Mouse (Mus musculus) limb, embryonic 11.5 days (tissue): ENCODE measurements around the gene Tipin. TPM values are rescaled to one million over a fixed set of nuclear protein-coding genes. Genes with fewer than 3 reads are reported as not detected.
A peak's percentile ranks its signal among the peaks of the same experiment; 100 is the strongest.

Experiments used
- ATAC-seq: fragments of 200-750 bp; cut with Nextera tagmentation; 2 replicates; pipeline ENCODE4 v1.8.0; 2017; ENCODE audit warnings: low read depth; ENCODE audit not compliant: insufficient number of reproducible peaks, low FRiP score, low TSS enrichment
- DNase-seq: peaks from one replicate; pipeline ENCODE4 v3.0.0-alpha.2; 2015; ENCODE audit warnings: low spot score
- H3K27ac ChIP-seq: fragments of 300-500 bp; sonication (generic); replicated peaks from 2 replicates; pipeline ENCODE4 v1.5.1; 2014; ENCODE audit warnings: low read depth, mild to moderate bottlenecking, low read length
- H3K27me3 ChIP-seq: fragments of 300-500 bp; sonication (generic); 2 replicates; pipeline ENCODE4 v1.6.1; 2014; ENCODE audit warnings: mild to moderate bottlenecking, low read length, mixed read lengths; ENCODE audit not compliant: control insufficient read depth, insufficient read depth
- H3K36me3 ChIP-seq: fragments of 300-500 bp; sonication (generic); 2 replicates; pipeline ENCODE4 v1.6.1; 2014; ENCODE audit warnings: mild to moderate bottlenecking, low read length, moderate library complexity, mixed read lengths; ENCODE audit not compliant: control insufficient read depth, insufficient read depth
- H3K4me1 ChIP-seq: fragments of 300-500 bp; sonication (generic); 2 replicates; pipeline ENCODE4 v1.6.1; 2014; ENCODE audit warnings: low read length, mixed read lengths; ENCODE audit not compliant: control insufficient read depth, insufficient read depth
- H3K4me2 ChIP-seq: fragments of 300-500 bp; sonication (generic); 2 replicates; pipeline ENCODE4 v1.6.1; 2014; ENCODE audit warnings: low read depth, mild to moderate bottlenecking, moderate library complexity; ENCODE audit not compliant: severe bottlenecking
- H3K4me3 ChIP-seq: fragments of 300-500 bp; sonication (generic); 2 replicates; pipeline ENCODE4 v1.5.1; 2014; ENCODE audit warnings: low read depth, low read length
- H3K9ac ChIP-seq: fragments of 300-500 bp; sonication (generic); 2 replicates; pipeline ENCODE4 v1.6.1; 2014; ENCODE audit warnings: mild to moderate bottlenecking, low read length
- H3K9me3 ChIP-seq: fragments of 300-500 bp; sonication (generic); 2 replicates; pipeline ENCODE4 v1.6.1; 2016; ENCODE audit warnings: low read length; ENCODE audit not compliant: control insufficient read depth
- WGBS: fragments of 180-500 bp; shearing (Covaris S2); extraction: QIAGEN DNeasy Blood & Tissue Kit; methylation state at CpG from one replicate; pipeline ENCODE4 v1.1.7; 2014; 5-methylcytosine and 5-hydroxymethylcytosine counted together
- polyA plus RNA-seq: library from polyadenylated mRNA; unstranded; fragments of >200 nt; fragmentation: Nextera tagmentation; extraction: Ambion mirVana; gene quantifications from 2 replicates; pipeline ENCODE4 v1.2.1, GENCODE M21; 2014

The Tipin gene
- 280 and 287 TPM in 2 replicates for polyA plus RNA-seq

- DNase-seq: peak; percentile 98
- ATAC-seq: peak; percentile 88
These were observed at the start of gene Tipin for GRCm38 (mm10) chr9:64281105-64281780. TSS of gene Tipin (plus strand) at chr9:64281581.

DNA sequence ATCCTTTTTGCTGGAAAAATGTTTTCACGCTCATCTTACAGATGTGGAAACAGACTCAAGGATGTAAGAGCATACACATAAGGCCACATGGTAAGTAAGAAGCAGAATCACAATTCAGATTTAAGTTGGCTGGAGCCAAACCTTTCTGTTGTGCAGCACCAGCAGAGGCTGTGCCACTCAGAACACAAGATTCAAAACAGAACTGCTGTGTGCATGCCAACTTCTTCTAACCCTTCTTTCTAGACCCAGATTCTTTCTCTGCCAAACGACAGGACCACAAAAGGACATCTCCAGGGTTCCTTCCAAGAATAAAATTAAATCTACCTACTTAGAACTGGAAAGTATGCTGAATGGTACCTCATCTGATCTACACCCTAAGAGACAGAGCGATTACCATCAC lies 49.7 kb upstream of the Tipin start:
- DNase-seq: no peak
- ATAC-seq: no peak
- WGBS: 87% methylated on average over 3 of the region's 3 CpGs
- H3K4me1 ChIP-seq: peaks cover 9% of the 10 kb centered on the region; the same call in 1 of the 2 replicates
- H3K4me3 ChIP-seq: no peak overlapping the region
- H3K36me3 ChIP-seq: 0 out of 2 replicates have a peak, but pooled peaks cover 2% of the 10 kb centered on the region
- no peak overlapping the region for H3K27ac ChIP-seq
- H3K27me3 ChIP-seq: no peaks in the 10 kb centered on the region
- H3K4me2 ChIP-seq: no peak overlapping the region
- no peaks in the 10 kb centered on the region for H3K9me3 ChIP-seq
- H3K9ac ChIP-seq: no peak overlapping the region

More at GRCm38 (mm10) chr9:64281105-64281780, at the start of gene Tipin:
- WGBS: 3% methylated on average over 46 of the region's 46 CpGs
- peak within 1 kb of the TSS; percentile 63 for H3K4me3 ChIP-seq
- H3K4me1 ChIP-seq: peaks cover 5% of the 10 kb centered on the region
- H3K36me3 ChIP-seq: no peaks in the 10 kb centered on the region
- no peaks in the 10 kb centered on the region for H3K9me3 ChIP-seq
- H3K9ac ChIP-seq: peak within 1 kb of the TSS; percentile 93
- H3K4me2 ChIP-seq: peak within 1 kb of the TSS; percentile 55
- no peaks in the 10 kb centered on the region for H3K27me3 ChIP-seq
- peak within 1 kb of the TSS; percentile 95 for H3K27ac ChIP-seq

DNA sequence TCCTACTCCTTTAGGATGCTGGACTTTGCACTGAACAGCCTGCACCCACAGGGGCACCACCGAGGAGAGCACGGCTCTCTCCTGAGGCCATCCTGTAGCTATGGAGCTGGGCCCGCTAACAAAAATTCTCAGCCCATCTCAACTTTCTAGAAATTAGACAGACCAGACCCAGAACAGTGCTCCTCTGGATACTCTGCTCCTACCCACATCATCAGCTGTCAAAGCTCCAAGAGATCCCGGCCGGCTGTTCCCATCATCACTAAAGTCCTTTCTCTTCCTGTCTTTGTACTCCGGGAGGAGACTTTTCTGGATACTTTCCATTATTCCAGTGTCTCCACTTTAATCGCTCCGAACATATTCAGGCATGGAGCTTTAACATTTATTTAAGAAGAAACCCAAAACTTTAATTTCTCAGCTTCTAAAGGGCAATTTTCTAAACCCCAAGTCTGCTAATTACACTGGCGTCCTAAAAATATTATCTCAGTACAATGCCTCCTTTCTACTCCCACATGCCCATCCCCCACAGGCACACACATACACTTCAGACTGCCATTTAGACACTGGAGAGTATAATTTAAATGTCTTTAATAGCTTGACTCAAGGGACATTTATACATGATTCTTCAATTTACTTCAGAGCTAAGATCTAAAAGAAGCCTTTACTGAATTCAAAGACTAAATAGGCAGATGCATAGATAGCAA lies 49.0 kb upstream of the Tipin start:
- WGBS: 88% methylated on average over 9 of the region's 9 CpGs
- peaks cover 9% of the 10 kb centered on the region; the same call in 1 of the 2 replicates for H3K4me1 ChIP-seq

GRCm38 (mm10) chr9:64233656-64234055 lies 47.7 kb upstream of the Tipin start:
- H3K9me3 ChIP-seq: no peaks in the 10 kb centered on the region

More for the DNA sequence above, 49.0 kb upstream of the Tipin start:
- Histone ChIP-seq H3K9me3 (no peaks in the 10 kb centered on the region), H3K36me3 (0 out of 2 replicates have a peak, but pooled peaks cover 2% of the 10 kb centered on the region), H3K4me3 (no peak overlapping the region), H3K27ac (no peak overlapping the region), H3K27me3 (no peaks in the 10 kb centered on the region), H3K4me2 (no peak overlapping the region), H3K9ac (no peak overlapping the region)
- no peak for ATAC-seq
- no peak for DNase-seq

GRCm38 (mm10) chr9:64234768-64235435 lies 46.5 kb upstream of the Tipin start, which contains the start of gene Uchl4:
TSS of gene Uchl4 (plus strand) at chr9:64235201.
- no peak within 1 kb of the TSS for H3K27ac ChIP-seq
- ATAC-seq: no peak

More at GRCm38 (mm10) chr9:64233656-64234055, 47.7 kb upstream of the Tipin start:
- ATAC-seq (no peak), DNase-seq (peak; percentile 29)
- H3K36me3 ChIP-seq: 0 out of 2 replicates have a peak, but pooled peaks cover 2% of the 10 kb centered on the region
- no peak overlapping the region for H3K27ac ChIP-seq
- H3K4me1 ChIP-seq: peaks cover 9% of the 10 kb centered on the region; the same call in 1 of the 2 replicates
- 45% methylated on average over 5 of the region's 5 CpGs for whole genome bisulfite sequencing
- no peak overlapping the region for H3K9ac ChIP-seq
- no peaks in the 10 kb centered on the region for H3K27me3 ChIP-seq
- H3K4me2 ChIP-seq: no peak overlapping the region
- H3K4me3 ChIP-seq: no peak overlapping the region

DNA sequence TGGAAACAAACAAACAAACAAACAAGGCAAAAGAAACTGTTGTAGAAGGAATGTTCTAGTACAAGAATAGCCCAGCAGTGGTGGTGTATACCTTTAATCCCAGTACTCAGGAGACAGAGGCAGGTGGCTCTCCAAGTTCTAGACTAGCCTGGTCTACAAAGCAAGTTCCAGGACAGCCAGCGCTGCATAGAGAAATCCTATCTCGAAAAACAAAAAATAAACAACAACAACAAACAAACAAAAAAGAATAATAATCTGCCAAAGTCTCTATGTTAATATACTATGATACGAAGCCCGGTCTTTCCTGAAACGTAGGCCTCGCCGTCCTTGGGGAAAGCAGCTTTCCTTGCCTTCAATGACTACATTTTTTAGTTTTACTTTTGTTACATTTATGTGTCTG lies 45.3 kb upstream of the Tipin start:
- Histone ChIP-seq H3K27ac (no peak overlapping the region), H3K27me3 (no peaks in the 10 kb centered on the region), H3K4me2 (no peak overlapping the region), H3K4me3 (no peak overlapping the region), H3K36me3 (0 out of 2 replicates have a peak, but pooled peaks cover 2% of the 10 kb centered on the region), H3K9me3 (no peaks in the 10 kb centered on the region), H3K4me1 (peaks cover 9% of the 10 kb centered on the region), H3K9ac (no peak overlapping the region)
- ATAC-seq (no peak), DNase-seq (no peak)
- WGBS: 94% methylated on average over 7 of the region's 7 CpGs

More at GRCm38 (mm10) chr9:64234768-64235435, 46.5 kb upstream of the Tipin start, which contains the start of gene Uchl4:
- Histone ChIP-seq H3K27me3 (no peaks in the 10 kb centered on the region), H3K9me3 (no peaks in the 10 kb centered on the region), H3K4me2 (no peak within 1 kb of the TSS), H3K9ac (no peak within 1 kb of the TSS), H3K36me3 (0 out of 2 replicates have a peak, but pooled peaks cover 2% of the 10 kb centered on the region), H3K4me3 (no peak within 1 kb of the TSS), H3K4me1 (peaks cover 5% of the 10 kb centered on the region; the same call in 1 of the 2 replicates)
- WGBS: 88% methylated on average over 8 of the region's 8 CpGs
- no peak for DNase-seq

DNA sequence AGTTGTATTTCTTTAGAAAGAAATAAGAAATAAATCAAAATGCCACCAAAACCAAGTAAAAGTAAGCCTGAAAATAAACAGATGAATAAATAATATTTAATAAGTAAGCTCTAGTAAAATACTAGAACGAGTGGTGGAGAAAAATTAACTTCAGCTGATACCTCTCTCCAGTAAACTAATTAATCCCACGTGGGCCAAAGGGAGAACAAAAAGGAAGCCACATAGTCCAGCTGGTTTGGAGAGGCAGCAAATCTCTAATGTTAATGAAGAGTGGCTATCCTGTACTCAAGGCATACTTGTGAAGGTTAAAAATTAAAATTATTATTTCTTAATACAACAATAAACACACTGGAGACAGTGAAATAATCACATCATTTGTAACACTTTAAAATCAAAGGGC lies 41.3 kb upstream of the Tipin start:
- H3K27ac ChIP-seq: no peak overlapping the region
- no peak overlapping the region for H3K4me2 ChIP-seq
- WGBS: 10% methylated on average over 2 of the region's 2 CpGs
- DNase-seq (no peak), ATAC-seq (no peak)
- no peak overlapping the region for H3K9ac ChIP-seq
- H3K36me3 ChIP-seq: no peaks in the 10 kb centered on the region
- H3K4me1 ChIP-seq: peaks cover 7% of the 10 kb centered on the region
- H3K9me3 ChIP-seq: no peaks in the 10 kb centered on the region
- H3K27me3 ChIP-seq: no peaks in the 10 kb centered on the region
- no peak overlapping the region for H3K4me3 ChIP-seq

DNA sequence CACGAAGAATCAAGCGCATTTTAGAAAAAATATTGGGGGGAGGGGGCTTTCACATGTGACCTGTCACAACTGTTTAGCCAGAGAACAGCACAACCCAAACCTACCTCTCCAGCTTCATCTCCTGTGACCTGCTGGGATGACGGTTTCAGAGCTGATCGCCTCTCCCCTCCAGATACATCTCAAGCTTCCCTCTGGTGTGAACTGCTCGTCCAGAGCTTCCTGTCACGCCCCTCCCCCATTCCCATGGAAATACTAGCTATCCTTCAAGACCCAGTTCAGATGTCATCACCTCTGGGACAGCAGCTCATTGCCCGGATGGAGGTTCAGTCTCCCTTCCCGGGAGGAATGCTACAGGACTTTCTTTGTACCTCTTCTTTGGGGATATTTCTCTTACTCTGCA lies 40.7 kb upstream of the Tipin start:
- 0 out of 2 replicates have a peak overlapping the region, but pooled peaks have one; percentile 18 for H3K4me2 ChIP-seq

More for the DNA sequence above, 40.7 kb upstream of the Tipin start:
- DNase-seq (peak; percentile 42), ATAC-seq (no peak)
- H3K27me3 ChIP-seq: no peaks in the 10 kb centered on the region
- H3K4me1 ChIP-seq: peaks cover 7% of the 10 kb centered on the region
- no peaks in the 10 kb centered on the region for H3K9me3 ChIP-seq
- no peaks in the 10 kb centered on the region for H3K36me3 ChIP-seq
- H3K4me3 ChIP-seq: no peak overlapping the region
- WGBS: 20% methylated on average over 8 of the region's 8 CpGs
- no peak overlapping the region for H3K27ac ChIP-seq
- H3K9ac ChIP-seq: no peak overlapping the region
